Mouse (Mus musculus): Measurements from ENCODE around the gene Snx8. TPM values are rescaled to one million over a fixed set of nuclear protein-coding genes. Genes with fewer than 3 reads are reported as not detected.
A peak's percentile ranks its signal among the peaks of the same experiment; 100 is the strongest.

The Snx8 gene
- polyA plus RNA-seq (2011; ENCODE audit: insufficient read depth, insufficient read length, low read depth, missing spikeins) = 24.8 and 26.1 TPM in 2 replicates

GRCm38 (mm10) chr5:140388588-140389576 is at the start of gene Snx8:
TSS of gene Snx8 (minus strand) at chr5:140389262.
- Histone ChIP-seq H3K9me3 (replicated peaks; ENCODE audit: control insufficient read depth, insufficient read depth, low read length, poor library complexity, severe bottlenecking) (no peaks in the 10 kb centered on the region), H3K9ac (ENCODE audit: low read depth, poor library complexity, severe bottlenecking) (peak within 1 kb of the TSS; percentile 74), H3K27ac (ENCODE audit: insufficient read depth, low read length) (no peak within 1 kb of the TSS), H3K4me3 (ENCODE audit: low read depth, low read length) (peak within 1 kb of the TSS; percentile 85), H3K4me1 (ENCODE audit: control insufficient read depth, insufficient read depth, low read length) (no peaks in the 10 kb centered on the region), H3K36me3 (ENCODE audit: control insufficient read depth, insufficient read depth, low read length, poor library complexity, severe bottlenecking) (no peaks in the 10 kb centered on the region), H3K27me3 (ENCODE audit: control insufficient read depth, insufficient read depth, low read length, poor library complexity, severe bottlenecking) (no peaks in the 10 kb centered on the region)
- TF ChIP-seq POLR2A (IDR thresholded peaks at IDR 0.05; ENCODE audit: insufficient read depth, low read length) (peak; percentile 17), CTCF (IDR thresholded peaks at IDR 0.05; ENCODE audit: low read depth, low read length) (no peak), EP300 (IDR thresholded peaks at IDR 0.05; ENCODE audit: insufficient read depth, low read depth, low read length) (0 out of 2 replicates have a peak, but pooled peaks have one; percentile 1)

- no peaks in the 10 kb centered on the region for H3K27me3 ChIP-seq (ENCODE audit: control insufficient read depth, insufficient read depth, low read length, poor library complexity, severe bottlenecking)
- H3K4me3 ChIP-seq (ENCODE audit: low read depth, low read length) = no peak overlapping the region
- H3K36me3 ChIP-seq (ENCODE audit: control insufficient read depth, insufficient read depth, low read length, poor library complexity, severe bottlenecking) = peaks cover 39% of the 10 kb centered on the region
- H3K9me3 ChIP-seq (replicated peaks; ENCODE audit: control insufficient read depth, insufficient read depth, low read length, poor library complexity, severe bottlenecking) = no peaks in the 10 kb centered on the region
- TF ChIP-seq EP300 (IDR thresholded peaks at IDR 0.05; ENCODE audit: insufficient read depth, low read depth, low read length) (no peak), POLR2A (IDR thresholded peaks at IDR 0.05; ENCODE audit: insufficient read depth, low read length) (no peak), CTCF (IDR thresholded peaks at IDR 0.05; ENCODE audit: low read depth, low read length) (no peak)
- no peak overlapping the region for H3K9ac ChIP-seq (ENCODE audit: low read depth, poor library complexity, severe bottlenecking)
- H3K4me1 ChIP-seq (ENCODE audit: control insufficient read depth, insufficient read depth, low read length) = no peaks in the 10 kb centered on the region
- no peak overlapping the region for H3K27ac ChIP-seq (ENCODE audit: insufficient read depth, low read length)
Measured at GRCm38 (mm10) chr5:140425016-140425783, 36.1 kb upstream of the Snx8 start.

- Histone ChIP-seq H3K4me1 (ENCODE audit: control insufficient read depth, insufficient read depth, low read length) (no peaks in the 10 kb centered on the region), H3K4me3 (ENCODE audit: low read depth, low read length) (peak overlapping the region; percentile 22), H3K36me3 (ENCODE audit: control insufficient read depth, insufficient read depth, low read length, poor library complexity, severe bottlenecking) (peaks cover 4% of the 10 kb centered on the region), H3K9me3 (replicated peaks; ENCODE audit: control insufficient read depth, insufficient read depth, low read length, poor library complexity, severe bottlenecking) (no peaks in the 10 kb centered on the region), H3K27ac (ENCODE audit: insufficient read depth, low read length) (no peak overlapping the region), H3K9ac (ENCODE audit: low read depth, poor library complexity, severe bottlenecking) (peak overlapping the region; percentile 94), H3K27me3 (ENCODE audit: control insufficient read depth, insufficient read depth, low read length, poor library complexity, severe bottlenecking) (no peaks in the 10 kb centered on the region)
- TF ChIP-seq CTCF (IDR thresholded peaks at IDR 0.05; ENCODE audit: low read depth, low read length) = no peak
- TF ChIP-seq POLR2A (IDR thresholded peaks at IDR 0.05; ENCODE audit: insufficient read depth, low read length) = no peak
- TF ChIP-seq EP300 (IDR thresholded peaks at IDR 0.05; ENCODE audit: insufficient read depth, low read depth, low read length) = no peak
Measured at GRCm38 (mm10) chr5:140420616-140421015, 31.6 kb upstream of the Snx8 start.

- H3K27me3 ChIP-seq (ENCODE audit: control insufficient read depth, insufficient read depth, low read length, poor library complexity, severe bottlenecking) = no peaks in the 10 kb centered on the region
- H3K4me3 ChIP-seq (ENCODE audit: low read depth, low read length) = peak overlapping the region; percentile 96
- no peaks in the 10 kb centered on the region for H3K4me1 ChIP-seq (ENCODE audit: control insufficient read depth, insufficient read depth, low read length)
- peak overlapping the region; percentile 94 for H3K9ac ChIP-seq (ENCODE audit: low read depth, poor library complexity, severe bottlenecking)
- TF ChIP-seq CTCF (IDR thresholded peaks at IDR 0.05; ENCODE audit: low read depth, low read length) (no peak), EP300 (IDR thresholded peaks at IDR 0.05; ENCODE audit: insufficient read depth, low read depth, low read length) (no peak), POLR2A (IDR thresholded peaks at IDR 0.05; ENCODE audit: insufficient read depth, low read length) (no peak)
- H3K36me3 ChIP-seq (ENCODE audit: control insufficient read depth, insufficient read depth, low read length, poor library complexity, severe bottlenecking) = peaks cover 4% of the 10 kb centered on the region
- H3K9me3 ChIP-seq (replicated peaks; ENCODE audit: control insufficient read depth, insufficient read depth, low read length, poor library complexity, severe bottlenecking) = no peaks in the 10 kb centered on the region
- no peak overlapping the region for H3K27ac ChIP-seq (ENCODE audit: insufficient read depth, low read length)
Measured at GRCm38 (mm10) chr5:140419442-140420080, 30.5 kb upstream of the Snx8 start.

- H3K4me3 ChIP-seq (ENCODE audit: low read depth, low read length) = peak within 1 kb of the TSS; percentile 96
- H3K4me1 ChIP-seq (ENCODE audit: control insufficient read depth, insufficient read depth, low read length) = no peaks in the 10 kb centered on the region
- no peaks in the 10 kb centered on the region for H3K9me3 ChIP-seq (replicated peaks; ENCODE audit: control insufficient read depth, insufficient read depth, low read length, poor library complexity, severe bottlenecking)
- no peak for TF ChIP-seq CTCF (IDR thresholded peaks at IDR 0.05; ENCODE audit: low read depth, low read length)
- peak; percentile 91 for TF ChIP-seq POLR2A (IDR thresholded peaks at IDR 0.05; ENCODE audit: insufficient read depth, low read length)
- H3K9ac ChIP-seq (ENCODE audit: low read depth, poor library complexity, severe bottlenecking) = peak within 1 kb of the TSS; percentile 94
- peak within 1 kb of the TSS; percentile 39 for H3K27ac ChIP-seq (ENCODE audit: insufficient read depth, low read length)
- peaks cover 4% of the 10 kb centered on the region for H3K36me3 ChIP-seq (ENCODE audit: control insufficient read depth, insufficient read depth, low read length, poor library complexity, severe bottlenecking)
- no peaks in the 10 kb centered on the region for H3K27me3 ChIP-seq (ENCODE audit: control insufficient read depth, insufficient read depth, low read length, poor library complexity, severe bottlenecking)
Measured at GRCm38 (mm10) chr5:140418489-140419441, 29.7 kb upstream of the Snx8 start, which contains the start of gene Eif3b. TSS of gene Eif3b (plus strand) at chr5:140419328.

Measured in ES-Bruce4 (cell line).